Mouse (Mus musculus) intestine, postnatal 0 days (tissue): ENCODE measurements around the gene Fbxw7. TPM values are rescaled to one million over a fixed set of nuclear protein-coding genes. Genes with fewer than 3 reads are reported as not detected.

Experiments
- ATAC-seq: fragments of 200-750 bp; cut with Nextera tagmentation; 2 replicates; pipeline ENCODE4 v1.8.0; 2017; ENCODE audit warnings: mild to moderate bottlenecking, moderate TSS enrichment, moderate library complexity
- H3K27ac ChIP-seq: fragments of 300-500 bp; sonication (generic); 2 replicates; pipeline ENCODE4 v1.5.1; 2014; ENCODE audit warnings: mild to moderate bottlenecking, low read depth, low read length, moderate library complexity
- H3K27me3 ChIP-seq: fragments of 300-500 bp; sonication (generic); replicated peaks from 2 replicates; pipeline ENCODE4 v1.6.1; 2014; ENCODE audit warnings: low read length, mixed read lengths; ENCODE audit not compliant: control insufficient read depth, insufficient read depth
- H3K36me3 ChIP-seq: fragments of 300-500 bp; sonication (generic); 2 replicates; pipeline ENCODE4 v1.6.1; 2014; ENCODE audit warnings: mild to moderate bottlenecking, moderate library complexity; ENCODE audit not compliant: control insufficient read depth, insufficient read depth
- H3K4me1 ChIP-seq: fragments of 300-500 bp; sonication (generic); replicated peaks from 2 replicates; pipeline ENCODE4 v1.6.1; 2014; ENCODE audit warnings: antibody characterized with exemption, low read length, mixed read lengths; ENCODE audit not compliant: control insufficient read depth, insufficient read depth
- H3K4me2 ChIP-seq: fragments of 300-500 bp; sonication (generic); replicated peaks from 2 replicates; pipeline ENCODE4 v1.6.1; 2014; ENCODE audit warnings: low read depth, mild to moderate bottlenecking, moderate library complexity
- H3K4me3 ChIP-seq: fragments of 300-500 bp; sonication (generic); 2 replicates; pipeline ENCODE4 v1.5.1; 2014; ENCODE audit warnings: low read depth, low read length
- H3K9ac ChIP-seq: fragments of 300-500 bp; sonication (generic); 2 replicates; pipeline ENCODE4 v1.6.1; 2014; ENCODE audit warnings: mild to moderate bottlenecking, low read depth, low read length
- H3K9me3 ChIP-seq: fragments of 300-500 bp; sonication (generic); 2 replicates; pipeline ENCODE4 v1.6.1; 2016; ENCODE audit warnings: mixed run types; ENCODE audit not compliant: control insufficient read depth
- CTCF ChIP-seq: sonication (generic); IDR thresholded peaks from 2 replicates; pipeline ENCODE4 v1.5.1; 2016; ENCODE audit warnings: low read depth, mild to moderate bottlenecking, control low read depth, antibody characterized with exemption, moderate library complexity
- WGBS: fragments of 180-500 bp; shearing (Covaris S2); extraction: QIAGEN DNeasy Blood & Tissue Kit; methylation state at CpG from one replicate; pipeline ENCODE4 v1.1.7; 2014; 5-methylcytosine and 5-hydroxymethylcytosine counted together
- polyA plus RNA-seq: library from polyadenylated mRNA; unstranded; fragments of >200 nt; fragmentation: Nextera tagmentation; extraction: Ambion mirVana; gene quantifications from 2 replicates; pipeline ENCODE4 v1.2.1, GENCODE M21; 2015

Gene Fbxw7
- 5.6 and 5.7 TPM in 2 replicates for polyA plus RNA-seq

DNA sequence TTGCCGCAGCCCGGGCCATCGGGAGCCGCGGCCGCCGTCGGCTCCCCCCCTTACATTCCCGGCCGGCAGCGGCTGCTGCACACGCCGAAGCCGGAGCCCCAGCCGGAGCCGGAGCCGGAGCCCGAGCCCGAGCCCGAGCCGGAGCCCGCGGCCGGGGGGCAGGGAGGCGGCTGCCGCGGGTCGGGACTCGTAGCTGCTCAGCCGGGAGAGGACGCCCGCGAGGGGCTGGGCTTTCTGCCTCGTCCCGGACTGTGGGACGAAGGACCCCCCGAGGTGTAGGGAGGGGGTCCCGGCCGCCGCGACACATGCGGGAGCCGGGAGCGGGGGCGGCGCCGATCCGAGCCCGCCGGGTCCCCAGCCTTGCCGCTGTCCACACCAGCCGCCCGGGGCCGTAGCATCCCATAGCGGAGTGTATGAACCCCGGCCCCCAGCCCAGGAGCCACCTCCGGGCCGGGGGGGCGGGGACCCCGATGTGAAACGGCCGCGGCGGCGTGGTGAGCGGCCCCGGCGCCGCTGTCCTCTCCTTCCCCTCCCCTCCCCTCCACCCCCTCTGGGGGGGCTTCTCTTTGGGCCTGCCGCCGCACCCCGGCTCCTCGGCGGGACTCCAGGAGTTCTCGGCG lies at the start of gene Fbxw7:
Fbxw7 (plus strand) TSS at position 507 of the 620 bp plus-strand sequence.
- ATAC-seq = peak; percentile 31
- Histone ChIP-seq H3K4me2 (peak within 1 kb of the TSS; percentile 100), H3K9ac (peak within 1 kb of the TSS; percentile 83), H3K4me3 (peak within 1 kb of the TSS; percentile 99), H3K36me3 (no peaks in the 10 kb centered on the region), H3K27me3 (no peaks in the 10 kb centered on the region), H3K9me3 (no peaks in the 10 kb centered on the region), H3K27ac (peak within 1 kb of the TSS; percentile 97), H3K4me1 (0 out of 2 replicates have a peak, but pooled peaks cover 3% of the 10 kb centered on the region)
- 0% methylated on average over 39 of the region's 76 CpGs for WGBS
- no peak for TF ChIP-seq CTCF

DNA sequence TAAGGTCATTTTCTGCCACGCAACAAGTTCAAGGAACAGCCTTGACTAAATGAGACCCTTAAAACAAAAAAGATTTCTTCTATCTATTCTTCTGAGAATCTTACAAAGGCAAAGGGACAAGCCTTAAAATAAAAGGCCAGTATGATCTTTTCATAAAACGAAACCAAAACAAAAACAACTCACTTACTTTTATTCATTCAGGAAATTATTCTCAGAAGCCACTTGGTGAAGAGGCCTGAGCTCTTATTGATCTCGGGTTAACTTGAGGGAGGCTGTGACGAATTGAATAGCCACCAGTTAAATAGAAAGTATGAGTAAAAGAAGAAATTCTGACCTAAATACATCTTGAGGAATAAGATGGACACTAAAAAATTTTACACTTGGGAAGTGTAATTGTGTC lies 46.1 kb upstream of the Fbxw7 start:
- ATAC-seq = no peak
- Histone ChIP-seq H3K9ac (no peak overlapping the region), H3K27ac (no peak overlapping the region), H3K4me1 (no peaks in the 10 kb centered on the region), H3K4me2 (no peak overlapping the region), H3K4me3 (no peak overlapping the region), H3K27me3 (no peaks in the 10 kb centered on the region), H3K9me3 (no peaks in the 10 kb centered on the region), H3K36me3 (no peaks in the 10 kb centered on the region)
- WGBS = 85% methylated on average over 4 of the region's 4 CpGs
- no peak for TF ChIP-seq CTCF

DNA sequence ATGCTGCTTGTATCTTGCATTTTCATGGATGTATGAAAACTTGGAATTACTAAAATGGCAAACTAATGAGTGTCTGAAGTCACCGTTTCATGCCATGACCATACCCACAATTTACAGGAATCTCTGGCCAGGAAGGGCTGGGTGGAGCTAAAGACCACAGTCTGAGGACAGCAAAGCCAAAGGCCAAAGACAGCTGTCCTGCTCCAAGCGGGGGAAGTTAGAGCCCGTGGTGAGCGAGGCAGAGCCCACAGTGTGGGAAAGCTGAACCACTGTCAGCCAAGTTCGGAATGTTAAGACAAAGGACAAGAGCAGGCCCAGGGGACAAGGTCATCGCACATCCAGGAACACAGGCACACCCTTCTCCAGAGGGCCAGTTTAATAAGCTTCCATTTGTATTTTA lies 45.7 kb upstream of the Fbxw7 start:
- Histone ChIP-seq H3K27ac (no peak overlapping the region), H3K4me2 (no peak overlapping the region), H3K4me1 (no peaks in the 10 kb centered on the region), H3K9me3 (no peaks in the 10 kb centered on the region), H3K4me3 (no peak overlapping the region), H3K27me3 (no peaks in the 10 kb centered on the region), H3K9ac (no peak overlapping the region), H3K36me3 (no peaks in the 10 kb centered on the region)
- no peak for ATAC-seq
- no peak for TF ChIP-seq CTCF
- WGBS = 83% methylated on average over 6 of the region's 6 CpGs

DNA sequence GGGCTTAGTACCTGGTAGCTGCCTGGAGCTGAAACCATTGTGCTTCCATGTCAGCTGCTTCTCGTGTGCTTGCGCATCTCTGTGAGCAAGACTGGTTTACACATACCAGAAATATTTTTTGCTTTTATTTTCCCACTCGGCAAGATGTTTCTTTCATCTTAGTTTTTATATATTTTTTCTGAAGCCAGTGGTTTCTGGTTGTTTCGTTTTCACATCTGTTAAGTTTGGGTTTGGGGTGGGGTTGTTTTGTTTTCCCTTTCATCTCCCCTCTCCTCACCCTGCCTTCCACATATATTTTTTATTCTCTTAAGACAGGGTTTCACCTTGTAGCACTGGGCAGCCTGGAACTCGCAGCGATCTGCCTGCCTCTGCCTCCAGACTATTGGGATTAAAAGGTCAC lies 44.5 kb upstream of the Fbxw7 start:
- no peaks in the 10 kb centered on the region for H3K36me3 ChIP-seq
- WGBS = 87% methylated on average over 6 of the region's 6 CpGs
- H3K9ac ChIP-seq = no peak overlapping the region
- no peak overlapping the region for H3K27ac ChIP-seq
- H3K4me3 ChIP-seq = no peak overlapping the region
- ATAC-seq = no peak
- no peaks in the 10 kb centered on the region for H3K9me3 ChIP-seq
- H3K27me3 ChIP-seq = no peaks in the 10 kb centered on the region
- no peak overlapping the region for H3K4me2 ChIP-seq
- H3K4me1 ChIP-seq = no peaks in the 10 kb centered on the region
- no peak for TF ChIP-seq CTCF

DNA sequence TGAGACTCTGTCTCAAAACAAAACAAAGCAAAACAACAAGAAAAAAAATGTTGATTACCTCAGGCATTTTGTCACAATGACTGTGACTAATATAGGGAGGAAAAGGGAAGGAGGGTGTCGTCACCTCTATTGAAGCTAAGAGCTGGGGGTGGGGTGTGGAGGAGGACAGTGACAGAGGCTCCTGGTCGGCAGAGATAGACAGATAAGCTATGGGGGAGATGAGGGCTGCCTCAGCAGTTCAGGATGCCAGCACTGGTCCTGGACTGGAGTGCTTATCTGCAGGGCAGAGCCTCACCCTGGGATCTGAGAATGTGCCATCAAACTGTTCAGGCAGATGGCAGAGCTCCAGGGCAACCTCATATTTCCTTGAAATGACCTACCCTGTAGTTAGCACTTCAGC lies 43.1 kb upstream of the Fbxw7 start:
- H3K4me2 ChIP-seq = no peak overlapping the region
- no peaks in the 10 kb centered on the region for H3K4me1 ChIP-seq
- H3K27me3 ChIP-seq = no peaks in the 10 kb centered on the region
- no peak overlapping the region for H3K4me3 ChIP-seq
- TF ChIP-seq CTCF = no peak
- no peak overlapping the region for H3K9ac ChIP-seq
- H3K9me3 ChIP-seq = no peaks in the 10 kb centered on the region
- H3K36me3 ChIP-seq = no peaks in the 10 kb centered on the region
- no peak for ATAC-seq
- H3K27ac ChIP-seq = no peak overlapping the region
- 38% methylated on average over 2 of the region's 2 CpGs for WGBS

DNA sequence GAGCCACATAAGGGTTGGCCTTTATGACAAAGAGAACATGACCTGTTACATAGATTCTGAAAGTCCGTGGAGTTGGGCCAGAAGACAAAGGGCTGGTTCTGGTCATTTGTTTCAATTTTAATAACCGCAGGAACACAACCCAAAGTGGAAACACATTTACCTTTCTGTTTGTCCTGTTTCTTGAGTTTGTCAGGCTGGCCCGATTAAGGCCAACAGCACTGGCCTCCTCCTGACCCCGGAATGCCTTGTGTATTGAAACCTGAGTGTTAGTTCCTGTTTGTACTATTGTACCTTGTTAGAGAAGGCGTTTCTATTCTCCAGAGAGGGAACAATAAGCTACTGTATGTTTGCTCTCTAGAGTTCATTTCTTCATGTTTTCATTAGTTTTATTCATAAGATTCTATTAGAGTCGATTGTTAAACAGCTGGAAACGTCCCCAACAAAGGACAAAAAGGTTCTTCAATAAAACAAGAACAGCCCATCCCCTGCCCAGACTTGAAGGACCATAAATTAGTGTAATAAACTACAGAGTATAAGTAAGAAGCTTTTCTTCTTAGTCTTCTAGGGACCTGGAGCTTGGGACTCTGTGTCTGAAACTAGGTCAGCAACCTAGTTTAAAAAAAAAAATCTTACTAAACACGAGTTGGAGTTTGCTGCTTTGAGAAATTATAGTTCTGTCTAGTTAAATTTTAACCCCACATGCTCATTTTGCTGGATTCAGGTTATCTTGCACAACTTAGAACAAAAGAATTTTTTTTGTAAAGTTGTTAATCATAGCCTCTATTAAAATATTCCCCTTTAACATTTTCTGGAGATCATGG lies 40.6 kb upstream of the Fbxw7 start:
- 27% methylated on average over 8 of the region's 8 CpGs for WGBS
- no peak for TF ChIP-seq CTCF
- H3K27ac ChIP-seq = peak overlapping the region; percentile 37
- no peak overlapping the region for H3K4me3 ChIP-seq
- H3K36me3 ChIP-seq = no peaks in the 10 kb centered on the region
- ATAC-seq = peak; percentile 83
- no peaks in the 10 kb centered on the region for H3K27me3 ChIP-seq
- no peak overlapping the region for H3K9ac ChIP-seq
- H3K4me2 ChIP-seq = peak overlapping the region; percentile 10; the same call in 1 of the 2 replicates
- H3K4me1 ChIP-seq = no peaks in the 10 kb centered on the region
- no peaks in the 10 kb centered on the region for H3K9me3 ChIP-seq
